Mouse (Mus musculus) WW6 (cell line): ENCODE data around the gene Polrmt.
"Not testable (repeated sequence)": the region's sequence is repeated elsewhere in the genome, so short reads cannot be mapped to it uniquely, and the experiment has no call there.

Experiments used
- DNase-seq: peaks from one replicate; pipeline ENCODE4 v3.0.0-alpha.2; 2013; ENCODE audit warnings: low read depth, low spot score

The Polrmt gene

GRCm38 (mm10) chr10:79774486-79775279 lies 28.3 kb upstream of the Polrmt start:
- DNase-seq = no peak

- DNase-seq = no peak
These were observed 26.8 kb upstream of the Polrmt start for GRCm38 (mm10) chr10:79773208-79773607.

- no peak for DNase-seq
These were observed 25.9 kb upstream of the Polrmt start for GRCm38 (mm10) chr10:79772320-79772719.

- no peak for DNase-seq
These were observed 22.9 kb upstream of the Polrmt start for GRCm38 (mm10) chr10:79769329-79769728.

GRCm38 (mm10) chr10:79768400-79768799 lies 22.0 kb upstream of the Polrmt start:
- no peak for DNase-seq

- DNase-seq = peak; percentile 90
These were observed 21.2 kb upstream of the Polrmt start for GRCm38 (mm10) chr10:79767372-79768244.

GRCm38 (mm10) chr10:79766508-79767325 lies 20.3 kb upstream of the Polrmt start, which contains the start of gene Rnf126:
Gene Rnf126, minus strand, starts transcription at chr10:79766952.
- DNase-seq = peak; percentile 99

- DNase-seq = no peak
These were observed 19.7 kb upstream of the Polrmt start for GRCm38 (mm10) chr10:79766001-79766507.

GRCm38 (mm10) chr10:79765228-79765745 lies 18.9 kb upstream of the Polrmt start:
- no peak for DNase-seq

- no peak for DNase-seq
These were observed 17.9 kb upstream of the Polrmt start for GRCm38 (mm10) chr10:79764234-79764633.

GRCm38 (mm10) chr10:79762875-79763274 lies 16.5 kb upstream of the Polrmt start:
- no peak for DNase-seq

GRCm38 (mm10) chr10:79760603-79761143 lies 14.3 kb upstream of the Polrmt start:
- DNase-seq = no peak

- DNase-seq = not testable (repeated sequence)
These were observed 13.3 kb upstream of the Polrmt start for GRCm38 (mm10) chr10:79759675-79760074.

- no peak for DNase-seq
These were observed 10.3 kb upstream of the Polrmt start for GRCm38 (mm10) chr10:79756660-79757059.

- DNase-seq = no peak
These were observed 9.5 kb upstream of the Polrmt start for GRCm38 (mm10) chr10:79755854-79756253.

- peak; percentile 66 for DNase-seq
These were observed 8.6 kb upstream of the Polrmt start, which contains the start of gene Fgf22 for GRCm38 (mm10) chr10:79754856-79755516. Gene Fgf22, plus strand, starts transcription at chr10:79755076.

GRCm38 (mm10) chr10:79748496-79748895 lies 2.1 kb upstream of the Polrmt start:
- DNase-seq = no peak

GRCm38 (mm10) chr10:79746774-79747151 lies 382 bp upstream of the Polrmt start:
- no peak for DNase-seq

GRCm38 (mm10) chr10:79745411-79745810 lies 970 bp downstream of the Polrmt start:
- DNase-seq = no peak

GRCm38 (mm10) chr10:79743650-79744365 lies 2.6 kb downstream of the Polrmt start:
- no peak for DNase-seq
